Comparison of ENCODE assay signal across 22 mouse cellular contexts in the genomic region with DNA sequence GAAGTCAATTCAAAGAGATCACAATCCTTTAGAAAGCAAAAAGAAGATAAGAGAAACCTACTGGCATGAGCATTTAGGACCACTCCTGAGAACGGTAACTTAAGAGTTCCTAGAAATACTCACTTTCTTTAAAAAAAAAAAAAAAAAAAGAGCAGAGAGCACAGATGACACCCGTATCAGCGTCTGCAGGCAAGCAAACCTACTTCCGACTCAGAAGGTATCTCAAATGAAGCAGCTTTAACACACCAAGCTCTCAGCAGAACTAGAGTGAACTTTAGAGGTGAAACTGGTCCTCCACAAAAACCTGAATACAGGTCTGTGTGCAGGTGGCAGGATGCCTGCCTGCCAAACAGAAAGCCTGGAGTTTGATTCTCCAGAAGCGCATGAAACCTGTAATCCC. TPM values are rescaled to one million over a fixed set of nuclear protein-coding genes. Genes with fewer than 3 reads are reported as not detected.
A peak's percentile ranks its signal among the peaks of the same experiment; 100 is the strongest.
DNase-seq lines count a peak whose midpoint lies in the region; ATAC-seq and TF ChIP-seq lines count a peak whose summit lies in the region.
"Had no signal": no experiment of that assay in that cellular context is flagged by ENCODE, and none has a peak within 500 bp of the region (broad histone marks: within the 10 kb centered on the region; RNA-seq: fewer than 3 reads in every experiment).

No protein-coding gene starts in this region.

- H3K4me3 ChIP-seq in gastrocnemius, adult 2 months, result no peak overlapping the region
- peak overlapping the region; percentile 39; the same call in 1 of the 2 replicates for H3K4me3 ChIP-seq in G1E (ENCODE audit: low read depth, low read length)
- H3K4me3 ChIP-seq: embryonic facial prominence, embryonic 10.5 days; embryonic facial prominence, embryonic 12.5 days; forebrain, embryonic 13.5 days; forebrain, embryonic 15.5 days had no signal

- intact Hi-C loops in gastrocnemius, adult 2 months (cut with DNase I), result no loop called here

- no peaks in the 10 kb centered on the region for H3K27me3 ChIP-seq in G1E (ENCODE audit: insufficient read depth, low read length)
- H3K27me3 ChIP-seq: CH12.LX; embryonic facial prominence, embryonic 12.5 days; forebrain, embryonic 13.5 days; forebrain, embryonic 15.5 days; Patski had no signal

- no peak for DNase-seq in gastrocnemius, adult 2 months
- no peak for DNase-seq in gastrocnemius, adult 18-20 months (ENCODE audit: low spot score)
- peak; percentile 43 for DNase-seq in G1E (ENCODE audit: low spot score)
- peak; percentile 52 for DNase-seq in induced T-regulatory cell, adult 2 months (ENCODE audit: low read depth)
- DNase-seq in adrenal gland, postnatal 36 days, result no peak
- DNase-seq: adrenal gland, adult 8-10 months; adrenal gland, postnatal 14 days; B cell, adult 2 months; cerebellum, adult 11 months; cerebellum, adult 18-20 months; cerebellum, adult 8-10 months; cerebellum, adult 9-11 months; cerebellum, postnatal 14 days; cerebellum, postnatal 36 days had no signal

- peaks cover 39% of the 10 kb centered on the region for H3K36me3 ChIP-seq in G1E (replicated peaks)
- H3K36me3 ChIP-seq: embryonic facial prominence, embryonic 12.5 days; forebrain, embryonic 15.5 days had no signal

- peak overlapping the region; percentile 29; the same call in 1 of the 2 replicates for H3K27ac ChIP-seq in gastrocnemius, adult 2 months
- H3K27ac ChIP-seq: embryonic facial prominence, embryonic 10.5 days; embryonic facial prominence, embryonic 12.5 days; forebrain, embryonic 13.5 days; forebrain, embryonic 15.5 days had no signal

- H3K9me3 ChIP-seq in G1E (replicated peaks), result no peaks in the 10 kb centered on the region
- H3K9me3 ChIP-seq: embryonic facial prominence, embryonic 10.5 days; embryonic facial prominence, embryonic 12.5 days; forebrain, embryonic 13.5 days; forebrain, embryonic 15.5 days had no signal

- H3K4me1 ChIP-seq in G1E (ENCODE audit: insufficient read depth, low read depth, low read length), result peaks cover 84% of the 10 kb centered on the region

- TF ChIP-seq CTCF in gastrocnemius, adult 2 months (IDR thresholded peaks at IDR 0.05), result no peak
- no peak for TF ChIP-seq CTCF in G1E (IDR thresholded peaks at IDR 0.05; ENCODE audit: low read depth, low read length)

- peak; percentile 71 for ATAC-seq in G1E (ENCODE audit: extremely low read depth, insufficient number of reproducible peaks, low FRiP score, poor library complexity, severe bottlenecking)
- ATAC-seq: activated CD4-positive, CD25-positive, alpha-beta regulatory T cell, adult 4 months; CD4-positive, CD25-positive, alpha-beta regulatory T cell, adult 4 months; forebrain, embryonic 13.5 days; forebrain, embryonic 15.5 days; Patski had no signal

RNA-seq across cellular contexts. Expression of a gene that starts 19.6 kb away (rescaled TPM):
- total RNA-seq in gastrocnemius, adult 2 months (2021), result 10 to 100 TPM; 67.7 to 71.6 TPM
- total RNA-seq in gastrocnemius, adult 18-20 months (2021), result 10 to 100 TPM; 44.8 to 52.1 TPM
- total RNA-seq in G1E (2014; fragmentation: Nextera tagmentation), result 81.0 and 90.6 TPM in 2 replicates
- 20.1 and 26.1 TPM in 2 replicates for total RNA-seq in G1E (2017)
- 14.0 and 19.0 TPM in 2 replicates for polyA plus RNA-seq in G1E (2012)
- 100 to 1,000 TPM in 1 of 2 experiments, 10 to 100 TPM in 1; 84.0 to 141 TPM for total RNA-seq in adrenal gland, postnatal 36 days (2021)

Comparison
In these comparisons a context has a peak if more than half of its experiments do, and no peak if none do; other contexts are left out.
1. DNase-seq: peak in G1E (single experiment) and induced T-regulatory cell, adult 2 months (single experiment); none in gastrocnemius, adult 2 months (single experiment), gastrocnemius, adult 18-20 months (single experiment) and adrenal gland, postnatal 36 days (0 of 2).